Mouse (Mus musculus) lung, postnatal 0 days (tissue): Measurements from ENCODE around the gene 9330159F19Rik.

Experiments used
- CTCF ChIP-seq: IDR thresholded peaks from 2 replicates; pipeline ENCODE4 v1.5.1; 2016; ENCODE audit warnings: antibody characterized with exemption, mild to moderate bottlenecking
- EP300 ChIP-seq: IDR thresholded peaks from 2 replicates; pipeline ENCODE4 v1.6.1; 2016; ENCODE audit warnings: antibody characterized with exemption, mild to moderate bottlenecking, control low read depth

DNA sequence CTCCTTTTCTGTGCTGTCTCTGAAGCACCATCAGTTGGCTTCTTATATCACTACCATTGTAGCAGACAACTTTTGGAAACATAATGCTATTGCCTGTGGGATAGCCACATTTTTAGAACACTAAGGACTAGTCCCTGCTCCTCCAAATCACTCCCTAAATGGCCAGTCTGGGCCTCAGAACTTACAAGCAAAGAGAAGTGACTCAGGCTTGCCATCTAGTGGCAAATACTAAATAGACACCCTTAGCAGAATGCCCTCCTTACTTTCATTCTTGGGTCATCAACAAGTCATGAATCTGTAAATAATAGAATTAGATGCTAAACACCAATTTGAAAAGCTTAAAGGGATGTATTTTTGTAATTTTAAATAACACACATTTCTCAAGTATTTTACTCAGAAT, 4.7 kb upstream of the 9330159F19Rik start:
- TF ChIP-seq CTCF (peak; percentile 71), EP300 (no peak)
